Mouse (Mus musculus) kidney, postnatal 0 days (tissue): ENCODE data around the gene Tbc1d2. TPM values are rescaled to one million over a fixed set of nuclear protein-coding genes. Genes with fewer than 3 reads are reported as not detected.
A peak's percentile ranks its signal among the peaks of the same experiment; 100 is the strongest.

Experiments
- ATAC-seq: fragments of 200-750 bp; cut with Nextera tagmentation; replicated peaks from 2 replicates; pipeline ENCODE4 v1.8.0; 2017; ENCODE audit warnings: low read depth, moderate number of reproducible peaks, moderate TSS enrichment, moderate library complexity; ENCODE audit not compliant: low FRiP score
- DNase-seq: peaks from one replicate; pipeline ENCODE4 v3.0.0-alpha.2; 2016; ENCODE audit warnings: low spot score
- H3K27ac ChIP-seq: fragments of 300-500 bp; sonication (generic); 2 replicates; pipeline ENCODE4 v1.5.1; 2014; ENCODE audit warnings: mild to moderate bottlenecking
- H3K27me3 ChIP-seq: fragments of 300-500 bp; sonication (generic); 2 replicates; pipeline ENCODE4 v1.6.1; 2014; ENCODE audit warnings: low read length, mixed read lengths; ENCODE audit not compliant: insufficient read depth
- H3K36me3 ChIP-seq: fragments of 300-500 bp; sonication (generic); 2 replicates; pipeline ENCODE4 v1.6.1; 2014; ENCODE audit warnings: low read length, mixed read lengths; ENCODE audit not compliant: insufficient read depth
- H3K4me1 ChIP-seq: fragments of 300-500 bp; sonication (generic); replicated peaks from 2 replicates; pipeline ENCODE4 v1.6.1; 2014; ENCODE audit warnings: antibody characterized with exemption, low read length, mixed read lengths; ENCODE audit not compliant: insufficient read depth
- H3K4me2 ChIP-seq: fragments of 300-500 bp; sonication (generic); 2 replicates; pipeline ENCODE4 v1.6.1; 2014; ENCODE audit warnings: mild to moderate bottlenecking, low read length, moderate library complexity, mixed read lengths
- H3K4me3 ChIP-seq: fragments of 300-500 bp; sonication (generic); replicated peaks from 2 replicates; pipeline ENCODE4 v1.5.1; 2014; ENCODE audit warnings: low read depth, low read length
- H3K9ac ChIP-seq: fragments of 300-500 bp; sonication (generic); 2 replicates; pipeline ENCODE4 v1.6.1; 2014; ENCODE audit warnings: low read depth, low read length
- H3K9me3 ChIP-seq: fragments of 300-500 bp; sonication (generic); replicated peaks from 2 replicates; pipeline ENCODE4 v1.6.1; 2016; ENCODE audit warnings: low read length, inconsistent platforms, mixed read lengths
- CTCF ChIP-seq: IDR thresholded peaks from 2 replicates; pipeline ENCODE4 v1.5.1; 2016; ENCODE audit warnings: antibody characterized with exemption, low read depth, mild to moderate bottlenecking, moderate library complexity
- WGBS: fragments of 180-500 bp; shearing (Covaris S2); extraction: QIAGEN DNeasy Blood & Tissue Kit; methylation state at CpG from one replicate; pipeline ENCODE4 v1.1.7; 2014; 5-methylcytosine and 5-hydroxymethylcytosine counted together
- polyA plus RNA-seq: library from polyadenylated mRNA; unstranded; fragments of >200 nt; fragmentation: Nextera tagmentation; extraction: Ambion mirVana; gene quantifications from 2 replicates; pipeline ENCODE4 v1.2.1, GENCODE M21; 2015

Tbc1d2 gene
- polyA plus RNA-seq, 1 experiment from 2014 or later = 4.2 TPM

DNA sequence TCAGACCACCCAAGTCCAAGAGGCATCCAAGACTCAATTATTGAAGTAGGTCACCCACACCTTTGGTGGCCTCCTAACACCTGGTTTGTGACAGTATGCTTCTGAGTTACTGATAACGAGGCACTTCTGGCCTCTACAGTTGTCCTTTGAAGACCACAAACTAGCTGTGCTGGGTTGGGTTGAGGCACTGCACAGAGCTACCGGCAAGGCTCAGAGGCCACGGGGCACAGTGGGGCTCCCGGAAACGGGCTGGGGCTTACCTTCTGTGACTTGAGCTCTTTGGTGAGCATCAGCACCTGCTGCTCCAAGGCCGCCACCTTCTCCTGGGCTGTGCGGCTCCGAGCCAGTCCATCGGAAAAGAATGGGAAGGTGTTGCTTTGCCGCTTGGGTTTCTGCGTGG lies 21.9 kb downstream of the Tbc1d2 start:
- Histone ChIP-seq H3K27ac (no peak overlapping the region), H3K9ac (no peak overlapping the region), H3K27me3 (no peaks in the 10 kb centered on the region), H3K36me3 (no peaks in the 10 kb centered on the region), H3K4me1 (peaks cover 8% of the 10 kb centered on the region; the same call in 1 of the 2 replicates), H3K4me3 (no peak overlapping the region), H3K4me2 (no peak overlapping the region), H3K9me3 (no peaks in the 10 kb centered on the region)
- DNase-seq = no peak
- no peak for ATAC-seq
- TF ChIP-seq CTCF = no peak
- 81% methylated on average over 11 of the region's 11 CpGs for WGBS

DNA sequence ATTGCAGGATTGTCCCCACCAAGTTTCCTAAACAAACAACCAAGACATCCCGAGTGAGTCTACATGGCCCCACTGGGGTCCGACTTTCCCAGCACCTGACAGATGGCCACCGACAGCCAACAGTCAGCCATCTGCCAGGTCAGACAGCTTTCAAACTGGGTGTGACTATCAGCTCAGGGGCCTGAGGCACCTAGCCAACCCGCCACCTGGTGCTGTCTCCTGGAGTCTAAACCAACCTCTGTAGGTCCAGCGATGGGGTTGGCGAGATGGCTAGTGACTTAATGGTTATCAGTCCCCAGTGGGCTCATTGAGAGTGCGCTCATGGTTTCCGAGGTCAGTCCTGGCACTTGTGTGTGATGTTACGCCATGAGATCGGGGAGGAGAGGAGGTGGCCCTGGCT lies 24.9 kb downstream of the Tbc1d2 start:
- Histone ChIP-seq H3K4me3 (no peak overlapping the region), H3K36me3 (no peaks in the 10 kb centered on the region), H3K9me3 (no peaks in the 10 kb centered on the region), H3K4me2 (no peak overlapping the region), H3K27me3 (no peaks in the 10 kb centered on the region), H3K9ac (no peak overlapping the region), H3K4me1 (peaks cover 8% of the 10 kb centered on the region; the same call in 1 of the 2 replicates), H3K27ac (no peak overlapping the region)
- WGBS = 74% methylated on average over 10 of the region's 10 CpGs
- no peak for TF ChIP-seq CTCF
- DNase-seq (no peak), ATAC-seq (no peak)

DNA sequence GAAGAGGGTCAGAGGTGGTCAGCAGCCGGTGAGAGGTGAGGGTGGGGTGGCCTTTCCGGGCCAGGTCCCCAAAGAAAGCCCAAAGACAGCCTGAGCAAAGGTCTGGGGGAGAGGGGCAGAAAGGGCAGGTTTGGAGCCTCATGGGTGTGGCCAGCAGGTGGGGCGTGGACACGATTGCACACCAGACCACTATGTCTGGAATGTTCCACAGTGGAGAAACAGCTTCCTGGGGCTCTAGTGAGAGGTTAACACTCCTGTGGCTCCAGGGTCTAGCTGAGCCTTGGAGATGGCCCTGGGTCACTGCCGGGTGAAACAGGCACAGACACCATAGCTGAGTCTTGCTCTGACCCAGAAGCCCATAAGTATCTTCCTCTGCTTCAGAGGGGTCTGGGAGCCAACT lies 27.0 kb downstream of the Tbc1d2 start:
- H3K9ac ChIP-seq = no peak overlapping the region
- no peaks in the 10 kb centered on the region for H3K27me3 ChIP-seq
- no peak for DNase-seq
- no peak overlapping the region for H3K27ac ChIP-seq
- H3K36me3 ChIP-seq = no peaks in the 10 kb centered on the region
- ATAC-seq = no peak
- H3K4me2 ChIP-seq = no peak overlapping the region
- no peak overlapping the region for H3K4me3 ChIP-seq
- no peak for TF ChIP-seq CTCF
- no peaks in the 10 kb centered on the region for H3K9me3 ChIP-seq
- H3K4me1 ChIP-seq = no peaks in the 10 kb centered on the region
- WGBS = 70% methylated on average over 5 of the region's 5 CpGs

DNA sequence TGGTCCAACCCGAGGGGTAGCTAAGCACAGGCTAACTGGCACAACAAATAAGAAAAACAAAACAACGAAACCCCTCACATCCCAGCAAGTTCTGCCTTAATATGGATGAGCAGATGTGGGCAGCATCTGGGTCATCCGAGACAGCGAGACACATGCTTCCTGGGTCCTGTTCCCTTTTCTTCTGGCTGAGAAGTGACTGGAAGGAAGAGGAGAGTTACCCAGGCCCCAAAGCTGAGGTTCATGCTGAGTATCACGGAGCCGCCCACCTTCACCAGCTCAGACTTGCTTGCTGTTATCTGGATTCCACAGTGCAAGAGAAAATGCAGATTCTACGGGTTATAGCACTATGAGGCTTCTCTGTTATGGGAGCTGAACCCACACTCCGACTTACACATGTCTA lies 29.1 kb downstream of the Tbc1d2 start:
- H3K4me3 ChIP-seq = no peak overlapping the region
- ATAC-seq (no peak), DNase-seq (no peak)
- no peaks in the 10 kb centered on the region for H3K9me3 ChIP-seq
- H3K4me2 ChIP-seq = no peak overlapping the region
- H3K9ac ChIP-seq = no peak overlapping the region
- H3K27ac ChIP-seq = no peak overlapping the region
- no peaks in the 10 kb centered on the region for H3K27me3 ChIP-seq
- 82% methylated on average over 8 of the region's 8 CpGs for WGBS
- H3K4me1 ChIP-seq = no peaks in the 10 kb centered on the region
- TF ChIP-seq CTCF = no peak
- no peaks in the 10 kb centered on the region for H3K36me3 ChIP-seq

DNA sequence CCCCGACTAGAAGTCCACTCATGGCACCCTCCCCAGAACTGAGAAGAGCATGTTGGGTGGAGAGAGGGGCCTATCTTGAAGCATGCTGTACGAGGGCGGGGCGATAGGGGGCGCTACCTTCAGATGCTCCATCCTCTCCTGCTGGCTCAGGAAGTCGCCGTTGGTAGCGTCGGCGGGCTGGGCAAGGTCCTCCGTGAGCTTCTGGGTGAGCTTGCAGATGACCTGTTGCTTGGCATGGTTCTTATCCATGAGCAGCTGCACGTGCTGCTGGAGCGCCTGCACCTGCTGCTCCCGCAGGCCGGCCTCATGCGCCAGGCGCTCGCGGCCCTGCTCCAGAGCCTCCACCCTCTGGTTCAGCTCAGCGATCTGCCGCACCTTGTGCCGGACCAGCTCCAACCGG lies 29.7 kb downstream of the Tbc1d2 start:
- Histone ChIP-seq H3K9ac (no peak overlapping the region), H3K27ac (no peak overlapping the region), H3K9me3 (no peaks in the 10 kb centered on the region), H3K4me3 (no peak overlapping the region), H3K36me3 (no peaks in the 10 kb centered on the region), H3K4me2 (no peak overlapping the region), H3K4me1 (no peaks in the 10 kb centered on the region), H3K27me3 (no peaks in the 10 kb centered on the region)
- no peak; the same call in 1 of the 2 replicates for ATAC-seq
- peak; percentile 49 for TF ChIP-seq CTCF
- WGBS = 15% methylated on average over 23 of the region's 23 CpGs
- DNase-seq = peak; percentile 45

DNA sequence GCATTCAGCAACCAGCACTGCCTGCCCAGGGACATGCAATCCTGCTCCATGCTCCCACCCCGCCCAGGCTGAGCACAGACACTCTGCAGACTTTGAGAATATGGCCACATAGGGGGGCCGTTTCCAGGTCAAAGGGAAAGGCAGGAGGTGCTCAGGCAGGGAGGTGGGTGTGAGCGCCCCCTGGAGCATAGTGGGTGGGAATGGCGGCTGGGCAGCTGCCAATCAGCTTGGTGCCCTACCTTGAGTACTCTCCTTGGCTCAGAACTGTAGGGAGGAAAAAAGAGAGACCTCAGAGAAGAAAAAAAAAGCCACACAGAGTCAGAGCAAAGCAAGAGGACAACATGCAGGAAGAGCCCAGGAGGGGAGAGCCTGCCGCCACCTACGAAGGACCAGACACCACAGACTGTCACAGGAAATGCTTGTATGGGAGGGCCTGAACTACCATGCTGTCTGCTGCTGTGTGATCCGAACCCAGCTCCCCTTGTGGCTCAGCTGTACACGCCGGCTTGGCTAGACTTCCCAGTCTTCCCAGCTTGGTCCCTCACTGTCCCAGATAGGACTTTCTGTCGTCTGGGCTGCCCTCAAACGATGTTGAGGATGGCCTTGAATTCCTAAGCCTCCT lies 31.7 kb downstream of the Tbc1d2 start:
- no peaks in the 10 kb centered on the region for H3K27me3 ChIP-seq
- H3K36me3 ChIP-seq = no peaks in the 10 kb centered on the region
- H3K4me3 ChIP-seq = no peak overlapping the region
- no peak overlapping the region for H3K4me2 ChIP-seq
- no peak for ATAC-seq
- no peak overlapping the region for H3K27ac ChIP-seq
- no peak overlapping the region for H3K9ac ChIP-seq
- 64% methylated on average over 11 of the region's 11 CpGs for WGBS
- peak; percentile 48; the same call in 1 of the 2 replicates for TF ChIP-seq CTCF
- no peak for DNase-seq
- no peaks in the 10 kb centered on the region for H3K4me1 ChIP-seq
- no peaks in the 10 kb centered on the region for H3K9me3 ChIP-seq

DNA sequence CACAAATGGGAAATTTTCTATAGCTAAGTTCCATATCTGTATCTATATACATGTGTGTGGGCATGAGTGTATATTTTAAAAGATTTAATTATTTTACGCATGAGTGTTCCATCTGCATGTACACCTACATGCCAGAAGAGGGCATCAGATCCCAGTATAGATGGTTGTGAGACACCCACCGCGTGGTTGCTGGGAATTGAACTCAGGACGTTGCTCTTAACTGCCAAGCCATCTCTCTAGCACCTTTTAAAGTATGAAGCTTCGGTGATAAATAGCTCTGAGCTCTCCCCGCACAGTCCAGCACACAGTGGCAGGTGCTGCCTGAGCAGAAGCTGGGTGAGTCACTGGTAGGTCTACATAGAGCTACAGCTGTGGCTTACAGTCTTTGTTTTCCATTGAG lies 32.6 kb downstream of the Tbc1d2 start:
- TF ChIP-seq CTCF = peak; percentile 69
- no peaks in the 10 kb centered on the region for H3K4me1 ChIP-seq
- DNase-seq (no peak), ATAC-seq (0 out of 2 replicates have a peak, but pooled peaks have one; percentile 12)
- no peak overlapping the region for H3K9ac ChIP-seq
- no peak overlapping the region for H3K4me3 ChIP-seq
- no peak overlapping the region for H3K27ac ChIP-seq
- no peaks in the 10 kb centered on the region for H3K27me3 ChIP-seq
- 78% methylated on average over 6 of the region's 6 CpGs for WGBS
- H3K36me3 ChIP-seq = no peaks in the 10 kb centered on the region
- no peaks in the 10 kb centered on the region for H3K9me3 ChIP-seq
- no peak overlapping the region for H3K4me2 ChIP-seq
